Mouse (Mus musculus): ENCODE measurements around the gene Clmn.

Clmn gene

DNA sequence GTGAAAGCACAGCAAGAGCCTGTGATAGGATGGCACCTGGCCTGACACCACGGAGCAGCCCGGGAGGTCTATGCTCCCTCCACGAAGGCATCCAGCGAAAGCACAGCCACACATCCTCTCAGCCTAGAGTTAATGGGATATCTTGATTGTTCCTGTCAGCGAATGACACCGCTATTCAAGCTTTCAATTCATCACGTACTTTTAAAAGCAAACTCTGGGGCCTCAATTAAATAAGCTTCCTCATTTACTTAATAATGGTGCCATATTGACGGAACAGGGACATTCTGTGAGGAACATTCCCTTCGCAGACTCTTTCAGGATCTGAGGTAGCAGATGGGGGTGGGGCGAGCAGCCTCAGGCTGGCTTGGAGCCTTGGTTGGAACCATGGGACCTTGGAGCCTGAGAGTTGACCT, 14.7 kb upstream of the Clmn start:
- no peak for DNase-seq (ENCODE audit: low spot score)

DNA sequence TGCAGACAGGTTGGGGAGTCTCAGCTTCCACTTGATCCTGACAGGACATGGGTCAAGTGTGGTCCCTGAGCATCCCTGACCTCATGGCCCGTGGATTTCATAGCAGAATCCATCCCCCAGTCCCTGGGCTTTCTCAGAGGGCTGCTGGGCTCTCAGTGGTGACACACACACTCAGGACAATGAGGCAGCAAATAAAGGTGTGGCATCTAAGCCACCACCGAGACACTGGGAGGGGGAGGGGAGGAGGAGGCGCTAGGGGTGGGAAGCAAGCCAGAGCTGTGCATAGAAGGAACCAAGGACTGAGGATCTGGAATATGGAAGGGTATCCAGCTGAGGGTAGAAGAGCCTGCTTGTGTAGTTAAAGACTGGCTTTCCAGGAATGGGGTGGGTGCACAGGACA, 11.2 kb upstream of the Clmn start:
- DNase-seq (ENCODE audit: low spot score) = no peak

DNA sequence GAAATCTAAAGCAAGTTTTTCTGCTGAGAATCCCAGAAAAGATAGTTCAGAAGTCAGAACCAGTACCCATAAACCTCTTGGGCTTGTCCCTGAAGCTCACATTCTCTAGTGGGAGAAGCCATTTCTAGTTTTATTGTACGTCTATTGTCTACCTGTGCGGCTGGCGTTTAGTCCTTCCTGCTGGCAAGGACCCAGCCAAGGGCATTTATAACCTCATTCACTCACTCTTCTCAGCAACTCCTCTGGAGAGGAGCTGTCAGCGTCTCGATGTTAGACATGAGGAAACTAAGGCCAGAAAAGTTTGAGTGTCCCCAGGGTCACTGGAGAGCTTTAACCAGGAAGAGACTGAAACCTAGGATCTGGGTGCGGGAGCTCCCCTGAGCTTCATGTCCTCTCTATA, 7.1 kb upstream of the Clmn start:
- DNase-seq (ENCODE audit: low spot score) = no peak

DNA sequence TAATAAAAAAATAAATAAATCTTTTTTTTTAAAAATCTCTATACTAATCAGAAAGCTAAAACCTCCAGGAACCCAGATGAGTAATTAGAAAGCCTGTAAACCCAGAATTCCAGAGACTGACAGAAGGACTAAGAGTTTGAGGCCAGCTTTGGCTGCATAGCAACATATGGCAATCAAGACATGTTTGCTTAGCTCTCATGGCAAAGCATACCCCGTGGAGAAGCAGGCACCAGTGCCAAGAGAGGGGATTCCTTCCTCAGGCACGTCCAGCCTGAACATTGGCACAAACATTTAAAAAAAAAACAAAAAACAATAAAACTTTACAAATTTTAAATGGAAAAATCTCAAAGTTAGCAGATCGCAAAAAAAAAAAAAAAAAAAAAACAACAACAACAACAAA, 4.9 kb upstream of the Clmn start:
- no peak for DNase-seq (ENCODE audit: low spot score)

DNA sequence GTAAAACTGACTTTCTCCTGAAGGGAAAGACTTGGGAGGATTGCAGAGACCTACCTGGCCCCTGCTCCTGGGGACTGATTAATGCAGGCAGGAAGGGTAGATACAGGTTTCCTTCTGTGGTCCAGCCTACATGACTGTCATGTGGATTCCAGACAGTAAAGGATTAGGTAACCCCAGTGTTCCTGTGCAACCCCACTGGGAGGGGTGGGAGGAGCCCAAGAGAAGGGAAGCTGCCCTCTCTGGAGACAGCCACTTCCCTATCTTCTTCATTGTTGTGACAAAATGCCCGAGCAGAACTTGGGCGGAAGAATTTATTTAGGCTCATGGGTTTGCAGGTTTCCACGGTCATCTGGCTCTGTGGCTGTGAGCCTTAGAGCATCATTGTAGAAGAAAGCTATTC, 3.6 kb upstream of the Clmn start:
- DNase-seq (ENCODE audit: low spot score) = no peak

DNA sequence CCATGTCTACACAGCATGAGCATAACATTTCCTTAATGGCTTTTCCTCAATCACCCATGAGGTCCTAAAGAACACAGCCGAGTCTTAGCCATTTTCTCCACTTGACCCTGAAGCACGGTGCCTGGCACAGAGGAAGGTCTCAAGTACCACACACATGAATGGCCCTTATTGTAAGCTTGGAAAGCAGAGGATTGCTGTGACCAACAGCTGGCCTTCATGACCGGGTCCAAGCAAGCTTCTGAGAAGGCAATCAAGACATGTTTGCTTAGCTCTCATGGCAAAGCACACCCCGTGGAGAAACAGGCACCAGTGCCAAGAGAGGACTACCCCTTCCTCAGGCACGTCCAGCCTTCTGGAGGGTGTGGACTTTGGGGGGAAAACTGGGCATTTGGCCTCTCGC, 3.0 kb upstream of the Clmn start:
- DNase-seq (ENCODE audit: low spot score) = no peak

DNA sequence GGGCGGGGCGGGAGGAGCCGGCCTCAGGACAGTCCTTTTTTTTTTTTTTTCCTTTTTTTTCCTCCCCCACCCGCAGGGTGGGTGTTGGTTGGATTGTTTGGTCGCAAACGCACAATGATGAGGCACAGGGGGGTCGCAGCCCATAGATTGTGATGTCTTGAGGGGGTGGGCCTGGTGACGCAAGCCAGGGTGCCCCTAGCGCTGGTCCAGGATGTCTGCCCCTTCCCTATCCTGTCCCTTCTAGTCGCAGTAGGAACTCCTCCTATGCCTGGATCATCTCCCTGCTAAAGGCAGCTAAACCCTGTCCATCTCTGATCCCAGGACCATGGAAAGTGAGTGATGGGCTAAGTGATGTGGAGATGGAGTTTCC, 275 bp upstream of the Clmn start:
- no peak for DNase-seq (ENCODE audit: low spot score)

DNA sequence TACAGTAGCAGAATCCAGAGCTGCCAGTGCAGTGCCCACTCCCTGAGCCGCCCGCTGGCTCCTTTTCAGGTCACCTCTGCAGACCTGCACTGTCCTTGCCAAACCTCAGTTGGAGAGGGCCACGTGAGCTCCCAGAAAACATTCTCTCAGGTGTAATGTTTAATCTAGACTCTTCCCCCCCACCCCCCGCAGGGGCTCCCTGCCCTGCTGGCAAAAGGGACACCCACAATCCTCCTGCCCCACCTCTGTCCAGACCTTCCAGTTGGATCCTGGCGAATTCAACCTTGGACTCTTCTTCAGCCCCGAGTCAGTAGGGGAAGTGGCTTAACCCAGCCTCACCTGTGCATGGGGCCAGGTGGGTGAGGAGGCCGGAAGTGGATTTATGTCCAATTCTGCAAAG, 1.2 kb downstream of the Clmn start:
- DNase-seq (ENCODE audit: low spot score) = no peak

DNA sequence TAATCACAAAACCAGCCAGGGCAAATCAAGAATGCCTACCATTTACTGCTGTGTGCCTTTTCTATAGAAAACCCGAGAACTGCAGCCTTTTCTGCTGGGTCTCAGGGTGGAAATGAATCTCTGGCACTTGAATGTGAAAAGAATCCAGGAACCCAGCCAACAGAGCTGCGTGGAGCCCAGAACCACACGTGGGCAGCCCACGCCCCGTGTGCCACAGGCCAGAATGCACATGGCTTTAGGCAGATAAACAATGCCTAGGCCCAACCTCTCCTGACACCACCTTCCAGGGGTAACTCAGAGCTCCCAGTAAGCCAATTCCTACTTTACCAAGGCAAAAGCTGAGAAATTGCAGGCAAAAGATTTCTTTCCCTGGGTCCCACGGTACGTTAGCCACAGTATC, 5.7 kb downstream of the Clmn start:
- peak; percentile 70 for DNase-seq (ENCODE audit: low spot score)

DNA sequence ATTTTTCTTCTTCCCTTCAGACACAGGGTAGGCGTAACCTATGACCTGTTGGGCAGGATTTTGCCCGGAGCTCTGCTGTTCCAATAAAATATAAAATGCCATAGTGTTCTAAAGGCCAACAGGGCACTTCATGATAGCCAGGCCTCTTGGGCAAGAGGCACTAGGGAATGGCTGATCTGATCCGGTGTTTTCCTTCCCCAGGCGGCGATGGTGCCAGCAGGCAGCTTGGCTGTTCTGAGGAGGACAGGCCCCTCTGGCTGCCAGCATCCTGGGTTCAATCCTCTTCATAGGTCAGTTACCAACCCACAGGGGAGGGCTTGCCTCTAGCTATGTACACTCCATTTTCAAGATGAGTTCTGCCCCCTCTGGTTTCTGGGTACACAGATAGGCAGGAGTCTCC, 6.1 kb downstream of the Clmn start:
- DNase-seq (ENCODE audit: low spot score) = no peak

DNA sequence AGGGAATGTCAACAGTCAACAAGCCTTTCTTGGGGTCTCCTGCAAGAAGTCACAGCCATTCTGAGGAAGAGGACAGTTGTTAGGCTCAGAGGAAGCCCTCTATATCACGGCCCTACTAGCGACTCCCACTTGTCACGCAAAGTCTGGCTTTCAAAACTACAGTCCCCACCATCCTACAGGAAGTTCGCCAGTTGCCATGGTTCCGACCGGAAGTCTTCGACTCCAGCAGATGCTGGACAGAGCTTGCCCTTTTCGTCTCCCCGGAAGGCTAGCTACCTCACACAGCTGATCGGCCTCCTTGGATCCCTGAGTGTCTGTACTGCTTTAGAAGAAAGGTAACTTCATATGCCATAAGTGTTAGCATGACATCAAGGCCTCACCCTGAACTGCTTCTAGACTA, 7.3 kb downstream of the Clmn start:
- DNase-seq (ENCODE audit: low spot score) = no peak

DNA sequence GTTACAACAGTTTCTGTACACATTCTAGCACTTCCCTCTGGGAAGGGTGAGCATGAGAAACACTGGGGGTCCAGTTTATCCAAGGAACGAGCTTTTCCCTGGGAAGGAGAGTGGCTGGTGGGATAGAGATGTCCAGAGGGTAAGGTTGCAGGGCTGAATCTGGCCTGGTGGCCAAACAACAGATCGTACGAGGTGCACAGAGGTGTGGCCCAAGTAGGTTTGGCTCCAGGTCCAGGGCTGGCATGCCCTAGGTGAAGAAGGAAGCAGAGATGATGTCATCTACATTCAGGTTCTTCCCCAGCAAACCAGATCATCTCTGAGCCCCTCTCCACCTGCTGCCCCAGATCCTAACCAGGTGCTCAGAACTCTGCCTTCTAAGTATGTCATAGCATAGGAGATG, 8.3 kb downstream of the Clmn start:
- no peak for DNase-seq (ENCODE audit: low spot score)

DNA sequence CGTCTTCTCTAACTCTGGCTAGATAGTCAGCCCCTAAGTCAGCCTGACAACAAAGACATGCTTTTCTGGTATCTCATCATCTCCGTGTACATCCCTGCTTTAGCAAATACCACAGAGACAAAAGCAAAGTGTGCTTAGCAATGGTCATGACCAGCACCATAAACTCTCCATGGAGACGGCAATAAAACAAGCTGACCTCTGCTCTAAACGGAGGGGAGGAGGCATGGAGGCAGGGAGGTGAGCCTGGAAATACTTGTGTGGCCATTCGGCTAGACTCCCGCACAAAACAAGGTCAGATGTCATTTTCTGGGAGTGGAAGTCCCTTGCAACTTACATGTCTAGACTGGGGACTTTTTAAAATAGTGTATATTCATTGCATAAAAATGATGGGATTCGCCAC, 9.3 kb downstream of the Clmn start:
- DNase-seq (ENCODE audit: low spot score) = no peak

DNA sequence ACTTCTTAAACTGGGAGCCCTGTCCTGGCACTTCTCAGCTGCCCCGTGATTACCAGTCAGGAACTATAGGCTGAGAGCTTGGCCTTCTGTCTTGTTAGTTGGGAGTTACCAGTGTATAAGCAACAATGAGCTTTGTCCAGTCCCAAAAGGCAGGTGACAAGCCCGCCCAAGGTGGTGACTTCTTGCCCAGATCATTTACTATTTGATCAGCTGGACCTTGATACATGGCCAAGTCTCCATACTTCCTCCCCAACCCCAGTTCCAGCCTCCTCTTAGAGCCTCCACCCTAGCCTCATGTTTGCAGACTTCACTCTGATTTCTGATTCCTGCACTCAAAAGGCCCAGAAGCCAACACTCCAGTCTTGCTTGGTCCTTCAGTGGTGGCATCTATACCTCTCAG, 10.1 kb downstream of the Clmn start:
- no peak for DNase-seq (ENCODE audit: low spot score)

DNA sequence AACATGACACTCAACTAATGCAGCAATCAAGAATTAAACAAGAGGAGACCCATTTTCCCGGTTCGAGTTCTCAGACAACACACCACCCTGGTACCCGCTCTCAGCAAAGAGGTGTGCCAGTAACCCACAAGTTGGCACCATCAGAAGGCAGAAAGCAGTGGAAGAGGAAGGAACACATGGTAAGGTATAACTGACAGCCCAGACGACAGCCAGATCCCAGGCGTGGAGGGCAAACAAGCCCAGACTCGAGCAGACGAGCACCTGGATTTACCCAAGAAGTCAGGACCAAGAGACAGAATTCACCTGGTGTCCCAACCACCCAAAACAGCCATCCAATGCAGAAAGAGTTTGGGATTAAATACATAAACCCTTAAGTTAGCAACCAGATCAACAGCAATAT, 11.5 kb downstream of the Clmn start:
- no peak for DNase-seq (ENCODE audit: low spot score)

DNA sequence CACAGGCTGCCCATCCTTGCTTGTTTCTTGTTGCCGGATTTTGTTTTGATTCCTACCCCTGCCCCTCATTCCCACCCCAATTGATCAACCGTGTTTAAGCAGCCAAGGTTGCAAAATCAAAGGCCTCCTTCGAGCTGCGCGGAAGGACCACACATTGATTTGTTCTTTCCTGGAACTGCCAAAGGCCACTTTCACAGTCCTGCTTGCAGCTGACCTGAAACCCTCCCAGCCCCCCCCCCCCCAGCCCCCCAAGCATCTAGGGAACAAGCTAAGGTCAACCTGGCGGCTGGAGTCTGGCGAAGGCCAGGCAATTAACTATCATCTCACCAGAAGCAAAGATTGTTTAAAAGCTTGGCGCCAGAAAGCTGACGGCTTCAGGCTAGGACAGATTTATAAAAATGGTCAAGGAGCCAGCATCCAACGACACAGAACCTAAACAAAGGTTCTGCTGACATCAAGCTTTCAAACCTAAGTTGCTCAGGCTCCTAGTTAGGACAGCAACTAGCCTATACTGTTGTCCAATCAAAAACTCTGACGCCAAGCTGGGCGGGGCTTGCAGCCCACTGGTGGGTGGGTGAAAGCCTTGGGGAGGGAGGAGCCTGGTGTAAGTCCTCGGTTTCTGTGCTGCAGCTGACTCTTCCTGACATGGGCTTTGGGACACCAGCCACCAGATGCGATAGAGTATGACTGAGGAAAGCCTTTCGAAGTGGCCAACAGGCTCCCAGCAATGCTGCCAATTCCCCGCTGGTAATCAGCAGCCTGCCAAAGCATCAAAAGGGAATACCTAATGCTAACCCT, 13.0 kb downstream of the Clmn start:
- DNase-seq (ENCODE audit: low spot score) = peak; percentile 66

DNA sequence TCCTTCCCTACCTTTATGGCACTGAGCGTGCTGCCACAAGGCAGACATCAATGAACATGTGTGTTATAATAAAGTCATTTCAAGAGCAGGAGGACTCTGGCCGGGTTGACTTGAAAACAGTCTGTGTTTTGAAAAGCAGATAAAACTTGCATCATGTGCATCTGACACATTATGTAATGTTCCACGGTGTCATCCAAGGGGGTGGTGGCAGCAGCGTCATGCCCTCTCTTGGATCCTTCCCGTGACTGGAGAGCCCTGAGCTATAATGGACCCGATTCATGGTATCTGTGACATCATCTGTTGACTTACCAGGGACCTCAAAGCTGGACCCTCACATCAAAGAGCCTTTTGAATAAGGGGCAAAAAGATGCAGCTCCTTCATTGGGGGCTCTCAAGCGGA, 14.8 kb downstream of the Clmn start:
- peak; percentile 69 for DNase-seq (ENCODE audit: low spot score)

DNA sequence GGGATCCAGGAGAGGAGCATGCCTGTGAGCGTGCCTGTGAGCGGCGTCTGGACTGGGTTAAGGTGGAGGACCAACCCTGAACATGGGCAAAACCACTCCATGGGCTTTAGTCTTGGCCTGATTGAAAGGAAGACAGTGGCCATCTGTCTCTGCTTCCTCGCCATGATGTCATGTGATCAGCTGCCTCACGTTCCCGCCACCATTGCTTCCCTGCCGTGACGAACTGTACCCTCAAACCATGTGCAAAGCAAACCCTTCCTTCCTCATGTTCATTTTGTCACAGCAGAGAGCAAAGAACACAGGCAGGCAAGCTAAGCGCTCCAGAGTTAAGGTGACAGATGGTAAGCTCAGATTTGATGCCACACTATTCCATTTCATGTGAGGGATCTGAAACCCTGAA, 16.2 kb downstream of the Clmn start:
- DNase-seq (ENCODE audit: low spot score) = no peak

DNA sequence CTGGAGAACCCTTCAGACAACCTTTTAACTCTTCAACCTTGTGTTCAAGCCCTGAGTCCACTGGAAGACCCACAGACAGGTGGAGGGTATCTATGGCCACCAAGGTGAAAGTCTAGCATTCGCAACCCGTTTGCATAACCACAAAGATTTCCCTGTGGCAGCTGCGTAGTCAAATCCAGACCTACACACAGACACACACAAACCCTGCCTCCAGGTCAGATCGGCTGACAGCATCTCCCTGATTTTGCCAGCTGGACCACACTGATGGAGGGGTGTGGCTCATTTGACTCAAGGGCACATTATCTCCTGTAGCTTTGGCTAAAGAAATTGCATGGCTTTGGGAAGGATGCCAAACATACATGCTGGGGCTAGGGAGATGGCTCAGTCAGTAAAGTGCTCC, 17.6 kb downstream of the Clmn start:
- no peak for DNase-seq (ENCODE audit: low spot score)

DNA sequence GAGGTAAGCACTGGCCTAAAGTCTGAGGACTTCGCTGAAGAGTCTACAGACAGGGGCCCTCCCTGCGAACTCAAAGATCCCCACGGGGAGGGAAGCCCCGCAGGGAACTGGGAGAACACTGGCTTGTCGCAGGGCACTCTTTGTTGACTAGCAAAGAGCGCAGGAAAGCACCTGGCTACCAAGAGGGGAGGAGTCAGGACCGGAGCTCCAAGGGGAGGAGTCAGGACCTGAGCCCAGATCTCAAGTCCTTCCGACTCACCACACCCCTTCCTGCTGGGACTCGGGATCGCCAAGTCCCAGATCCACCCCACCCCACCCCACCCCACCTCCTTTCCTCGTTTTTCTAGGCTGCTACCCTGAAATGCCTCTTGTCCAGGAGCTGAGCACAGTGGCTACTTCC, 19.2 kb downstream of the Clmn start:
- no peak for DNase-seq (ENCODE audit: low spot score)

DNA sequence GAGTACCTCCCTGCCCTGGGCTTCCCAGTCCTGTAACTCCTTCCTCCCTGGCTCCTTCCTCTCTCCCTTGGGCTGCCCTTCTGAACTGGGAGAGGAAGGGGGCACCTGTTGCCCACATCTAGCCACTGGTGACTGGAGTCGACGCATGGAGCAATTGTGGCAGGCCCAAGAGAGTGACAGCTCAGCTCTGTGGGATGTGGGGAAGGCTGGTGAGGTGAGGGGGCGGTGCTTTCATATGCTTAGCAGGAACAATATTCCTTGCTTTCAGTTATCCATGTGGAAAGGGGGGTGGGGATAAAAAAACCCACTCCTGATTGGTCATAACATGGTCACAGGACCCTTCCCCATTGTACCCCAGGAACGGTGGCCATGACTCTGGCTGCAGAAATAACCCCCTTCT, 19.9 kb downstream of the Clmn start:
- DNase-seq (ENCODE audit: low spot score) = no peak

DNA sequence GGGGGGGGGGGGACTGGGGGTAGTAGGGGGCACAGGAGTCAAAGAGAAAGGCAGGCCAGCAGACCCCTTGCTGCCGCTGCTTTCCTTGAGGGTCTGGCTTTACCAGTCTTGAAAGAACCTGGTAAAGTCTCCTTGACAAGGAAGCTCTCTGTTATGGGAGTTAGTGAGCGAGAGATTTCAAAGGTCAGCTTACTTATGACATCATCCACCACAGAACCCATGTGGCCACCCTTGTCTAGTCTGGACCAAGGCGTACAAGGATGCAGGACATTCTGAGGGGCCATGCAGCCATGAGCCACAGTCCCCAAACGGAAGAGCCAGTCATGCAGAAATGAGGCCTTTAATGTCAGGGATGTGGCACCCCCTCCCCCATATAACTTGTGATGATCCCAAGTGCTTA, 20.6 kb downstream of the Clmn start:
- no peak for DNase-seq (ENCODE audit: low spot score)

DNA sequence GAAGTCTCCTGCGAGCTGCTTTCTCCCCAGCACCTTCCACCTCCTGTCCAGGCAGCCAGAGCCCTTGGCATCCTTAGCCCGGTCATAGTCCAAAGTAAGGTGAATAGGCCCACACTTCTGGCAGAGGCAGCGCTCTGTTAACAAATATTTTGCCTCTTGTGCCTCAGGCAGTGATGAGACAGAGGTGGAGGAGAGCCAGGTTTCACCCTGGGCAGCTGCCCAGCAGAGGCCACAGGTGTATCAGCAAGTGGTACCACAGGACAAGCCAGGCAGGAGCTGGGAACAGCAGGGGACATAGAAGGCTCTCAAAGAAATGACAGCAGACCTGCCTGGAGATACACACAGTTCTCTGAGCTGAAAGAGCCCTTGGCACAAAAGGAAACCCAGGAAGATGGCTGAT, 23.6 kb downstream of the Clmn start:
- DNase-seq (ENCODE audit: low spot score) = no peak

DNA sequence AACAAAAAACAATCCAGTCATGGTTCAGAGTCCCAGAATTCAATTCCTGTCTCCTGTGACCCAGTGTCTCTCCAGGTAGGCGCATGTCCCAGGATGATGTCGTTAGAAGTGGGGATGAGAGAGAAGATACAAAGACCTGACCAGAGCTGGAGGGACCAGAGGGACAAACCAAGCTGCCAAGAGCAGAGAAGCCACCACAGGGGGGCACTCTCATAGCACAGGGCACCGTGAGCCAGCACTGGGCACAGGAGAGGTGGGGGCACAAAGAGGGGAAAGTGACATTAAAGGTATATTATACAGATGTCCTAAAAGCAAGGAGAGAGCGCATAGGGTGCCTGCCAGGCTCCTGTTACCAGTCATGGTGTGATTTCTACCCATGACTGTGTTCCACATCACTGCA, 25.9 kb downstream of the Clmn start:
- peak; percentile 76 for DNase-seq (ENCODE audit: low spot score)

DNA sequence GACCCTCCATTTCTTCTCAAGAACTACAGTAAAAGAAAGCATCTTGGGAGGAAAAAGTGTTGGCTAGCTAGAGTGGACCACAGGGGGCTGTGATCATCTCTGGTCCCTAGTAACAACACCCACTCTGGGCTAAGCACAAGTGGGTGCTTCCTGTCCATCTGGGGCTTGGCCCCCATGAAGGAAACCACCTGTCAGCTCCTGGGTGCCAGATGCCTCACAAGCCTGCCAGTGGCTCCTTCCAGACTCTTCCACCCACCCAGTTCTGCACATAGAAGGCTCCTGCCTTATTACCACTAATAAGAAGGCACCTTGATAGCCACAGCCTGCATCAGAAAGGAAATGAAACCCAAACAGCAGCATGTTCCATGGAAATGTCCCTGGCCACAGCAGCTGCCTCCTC, 26.4 kb downstream of the Clmn start:
- DNase-seq (ENCODE audit: low spot score) = peak; percentile 55

All from layer of hippocampus, adult 11-12 months (tissue).